Mouse (Mus musculus): ENCODE measurements around the gene Lalba.

- TF ChIP-seq CTCF (IDR thresholded peaks at IDR 0.05; ENCODE audit: low read depth) (no peak), EP300 (IDR thresholded peaks at IDR 0.05; ENCODE audit: low read depth) (no peak)
These were observed 7.6 kb downstream of the Lalba start for GRCm38 (mm10) chr15:98474958-98475357.

All from liver, embryonic 14.5 days (tissue).